Mouse (Mus musculus) regulatory T cell (primary cell): Measurements from ENCODE around the gene Evi5.

Experiments
- in situ Hi-C: fragments of 300-600 bp; cut with MboI, MseI; formaldehyde crosslinking; loops from one replicate; pipeline ENCODE4 v1.15.1; 2025; ENCODE audit warnings: high pct_unique_total_duplicates

Evi5 gene

GRCm38 (mm10) chr5:107807496-107807895, 67.4 kb downstream of the Evi5 start:
- in situ Hi-C loops = no loop called here

- in situ Hi-C loops = no loop called here
Observed at GRCm38 (mm10) chr5:107802621-107803020, 72.3 kb downstream of the Evi5 start.

GRCm38 (mm10) chr5:107801234-107801633, 73.7 kb downstream of the Evi5 start:
- in situ Hi-C loops = no loop called here

- in situ Hi-C loops = loop anchor here (5.0 kb wide), 1 partner anchor 44 kb away; no protein-coding TSS in a partner anchor
Observed at GRCm38 (mm10) chr5:107798290-107798689, 76.6 kb downstream of the Evi5 start.

- in situ Hi-C loops = loop anchor here (5.0 kb wide), 1 partner anchor 192 kb away; no protein-coding TSS in a partner anchor
Observed at GRCm38 (mm10) chr5:107793927-107794326, 81.0 kb downstream of the Evi5 start.

GRCm38 (mm10) chr5:107793258-107793657, 81.6 kb downstream of the Evi5 start:
- in situ Hi-C loops = loop anchor here (5.0 kb wide), 1 partner anchor 191 kb away; no protein-coding TSS in a partner anchor

- in situ Hi-C loops = loop anchor here (5.0 kb wide), 1 partner anchor 190 kb away; no protein-coding TSS in a partner anchor
Observed at GRCm38 (mm10) chr5:107792516-107792915, 82.4 kb downstream of the Evi5 start.

- in situ Hi-C loops = loop anchor here (5.0 kb wide), 1 partner anchor 190 kb away; no protein-coding TSS in a partner anchor
Observed at GRCm38 (mm10) chr5:107791966-107792365, 82.9 kb downstream of the Evi5 start.

GRCm38 (mm10) chr5:107789492-107789891, 85.4 kb downstream of the Evi5 start:
- in situ Hi-C loops = loop anchor here (10.0 kb wide), 1 partner anchor 845 kb away; no protein-coding TSS in a partner anchor

- in situ Hi-C loops = loop anchor here (10.0 kb wide), 1 partner anchor 847 kb away; no protein-coding TSS in a partner anchor
Observed at GRCm38 (mm10) chr5:107787682-107788443, 87.0 kb downstream of the Evi5 start.

GRCm38 (mm10) chr5:107782360-107782759, 92.5 kb downstream of the Evi5 start:
- in situ Hi-C loops = loop anchor here (10.0 kb wide), 1 partner anchor 852 kb away; no protein-coding TSS in a partner anchor

GRCm38 (mm10) chr5:107778763-107779162, 96.1 kb downstream of the Evi5 start:
- in situ Hi-C loops = no loop called here

GRCm38 (mm10) chr5:107777545-107777830, 97.4 kb downstream of the Evi5 start:
- in situ Hi-C loops = no loop called here

GRCm38 (mm10) chr5:107776777-107777544, 97.9 kb downstream of the Evi5 start:
- in situ Hi-C loops = no loop called here

GRCm38 (mm10) chr5:107775875-107776274, 99.0 kb downstream of the Evi5 start:
- in situ Hi-C loops = no loop called here

GRCm38 (mm10) chr5:107772049-107772448, 102.9 kb downstream of the Evi5 start:
- in situ Hi-C loops = no loop called here

GRCm38 (mm10) chr5:107768224-107768623, 106.7 kb downstream of the Evi5 start:
- in situ Hi-C loops = no loop called here

GRCm38 (mm10) chr5:107765946-107766345, 109.0 kb downstream of the Evi5 start:
- in situ Hi-C loops = no loop called here

- in situ Hi-C loops = no loop called here
Observed at GRCm38 (mm10) chr5:107764486-107764885, 110.4 kb downstream of the Evi5 start.

- in situ Hi-C loops = no loop called here
Observed at GRCm38 (mm10) chr5:107763674-107764073, 111.2 kb downstream of the Evi5 start.

- in situ Hi-C loops = no loop called here
Observed at GRCm38 (mm10) chr5:107759121-107759520, 115.8 kb downstream of the Evi5 start.

- in situ Hi-C loops = no loop called here
Observed at GRCm38 (mm10) chr5:107756072-107756471, 118.8 kb downstream of the Evi5 start.
